Mouse (Mus musculus): ENCODE results near the gene Epo. TPM values are rescaled to one million over a fixed set of nuclear protein-coding genes. Genes with fewer than 3 reads are reported as not detected.

Gene Epo
- polyA plus RNA-seq, 1 experiment from 2014 or later, result not detected

- Histone ChIP-seq H3K9me3 (replicated peaks) (no peaks in the 10 kb centered on the region), H3K27me3 (no peaks in the 10 kb centered on the region), H3K36me3 (no peaks in the 10 kb centered on the region), H3K4me2 (replicated peaks) (no peak overlapping the region), H3K4me3 (replicated peaks) (no peak overlapping the region), H3K9ac (no peak overlapping the region), H3K27ac (replicated peaks) (no peak overlapping the region), H3K4me1 (no peaks in the 10 kb centered on the region)
- ATAC-seq (ENCODE audit: insufficient number of reproducible peaks, low FRiP score, low TSS enrichment, low read depth), result no peak
- WGBS, result 58% methylated on average over 5 of the region's 5 CpGs
Measured at GRCm38 (mm10) chr5:137472252-137472904, 60.7 kb downstream of the Epo start.

- WGBS, result 91% methylated on average over 6 of the region's 6 CpGs
- no peaks in the 10 kb centered on the region for H3K4me1 ChIP-seq
- H3K9ac ChIP-seq, result no peak overlapping the region
- H3K27ac ChIP-seq (replicated peaks), result no peak overlapping the region
- no peaks in the 10 kb centered on the region for H3K27me3 ChIP-seq
- no peak overlapping the region for H3K4me3 ChIP-seq (replicated peaks)
- H3K4me2 ChIP-seq (replicated peaks), result no peak overlapping the region
- no peaks in the 10 kb centered on the region for H3K36me3 ChIP-seq
- no peaks in the 10 kb centered on the region for H3K9me3 ChIP-seq (replicated peaks)
- ATAC-seq (ENCODE audit: insufficient number of reproducible peaks, low FRiP score, low TSS enrichment, low read depth), result no peak
Measured at GRCm38 (mm10) chr5:137466946-137467345, 66.1 kb downstream of the Epo start.

GRCm38 (mm10) chr5:137465049-137465448, 68.0 kb downstream of the Epo start:
- no peak overlapping the region for H3K4me2 ChIP-seq (replicated peaks)
- no peaks in the 10 kb centered on the region for H3K9me3 ChIP-seq (replicated peaks)
- WGBS, result 46% methylated on average over 3 of the region's 3 CpGs
- H3K4me3 ChIP-seq (replicated peaks), result no peak overlapping the region
- no peaks in the 10 kb centered on the region for H3K27me3 ChIP-seq
- no peaks in the 10 kb centered on the region for H3K36me3 ChIP-seq
- no peak overlapping the region for H3K9ac ChIP-seq
- ATAC-seq (ENCODE audit: insufficient number of reproducible peaks, low FRiP score, low TSS enrichment, low read depth), result no peak
- no peaks in the 10 kb centered on the region for H3K4me1 ChIP-seq
- H3K27ac ChIP-seq (replicated peaks), result no peak overlapping the region

- H3K9ac ChIP-seq, result no peak overlapping the region
Measured at GRCm38 (mm10) chr5:137455866-137456591, 77.0 kb downstream of the Epo start.

GRCm38 (mm10) chr5:137455206-137455605, 77.8 kb downstream of the Epo start:
- no peaks in the 10 kb centered on the region for H3K27me3 ChIP-seq
- H3K9ac ChIP-seq, result no peak overlapping the region
- H3K9me3 ChIP-seq (replicated peaks), result no peaks in the 10 kb centered on the region
- H3K4me3 ChIP-seq (replicated peaks), result no peak overlapping the region
- WGBS, result 71% methylated on average over 6 of the region's 6 CpGs
- no peak for ATAC-seq (ENCODE audit: insufficient number of reproducible peaks, low FRiP score, low TSS enrichment, low read depth)
- H3K36me3 ChIP-seq, result no peaks in the 10 kb centered on the region
- no peaks in the 10 kb centered on the region for H3K4me1 ChIP-seq
- no peak overlapping the region for H3K4me2 ChIP-seq (replicated peaks)
- H3K27ac ChIP-seq (replicated peaks), result no peak overlapping the region

More at GRCm38 (mm10) chr5:137455866-137456591, 77.0 kb downstream of the Epo start:
- Histone ChIP-seq H3K27ac (replicated peaks) (no peak overlapping the region), H3K27me3 (no peaks in the 10 kb centered on the region), H3K4me2 (replicated peaks) (no peak overlapping the region), H3K4me3 (replicated peaks) (no peak overlapping the region), H3K9me3 (replicated peaks) (no peaks in the 10 kb centered on the region), H3K36me3 (no peaks in the 10 kb centered on the region), H3K4me1 (no peaks in the 10 kb centered on the region)
- ATAC-seq (ENCODE audit: insufficient number of reproducible peaks, low FRiP score, low TSS enrichment, low read depth), result no peak
- 52% methylated on average over 7 of the region's 7 CpGs for WGBS

GRCm38 (mm10) chr5:137445536-137445935, 87.5 kb downstream of the Epo start:
- ATAC-seq (ENCODE audit: insufficient number of reproducible peaks, low FRiP score, low TSS enrichment, low read depth), result no peak
- Histone ChIP-seq H3K27ac (replicated peaks) (no peak overlapping the region), H3K4me1 (no peaks in the 10 kb centered on the region), H3K4me2 (replicated peaks) (no peak overlapping the region), H3K27me3 (no peaks in the 10 kb centered on the region), H3K9me3 (replicated peaks) (no peaks in the 10 kb centered on the region), H3K36me3 (no peaks in the 10 kb centered on the region), H3K4me3 (replicated peaks) (no peak overlapping the region), H3K9ac (no peak overlapping the region)

- H3K36me3 ChIP-seq, result no peaks in the 10 kb centered on the region
- no peaks in the 10 kb centered on the region for H3K4me1 ChIP-seq
- no peak overlapping the region for H3K9ac ChIP-seq
- H3K27ac ChIP-seq (replicated peaks), result no peak overlapping the region
- H3K9me3 ChIP-seq (replicated peaks), result no peaks in the 10 kb centered on the region
- no peaks in the 10 kb centered on the region for H3K27me3 ChIP-seq
- ATAC-seq (ENCODE audit: insufficient number of reproducible peaks, low FRiP score, low TSS enrichment, low read depth), result no peak
- WGBS, result 72% methylated on average over 11 of the region's 11 CpGs
- H3K4me2 ChIP-seq (replicated peaks), result no peak overlapping the region
- H3K4me3 ChIP-seq (replicated peaks), result no peak overlapping the region
Measured at GRCm38 (mm10) chr5:137440216-137440855, 92.7 kb downstream of the Epo start.

GRCm38 (mm10) chr5:137433889-137434288, 99.2 kb downstream of the Epo start:
- ATAC-seq (ENCODE audit: insufficient number of reproducible peaks, low FRiP score, low TSS enrichment, low read depth), result no peak
- Histone ChIP-seq H3K27me3 (no peaks in the 10 kb centered on the region), H3K9me3 (replicated peaks) (no peaks in the 10 kb centered on the region), H3K4me3 (replicated peaks) (no peak overlapping the region), H3K4me1 (no peaks in the 10 kb centered on the region), H3K9ac (no peak overlapping the region), H3K4me2 (replicated peaks) (no peak overlapping the region), H3K27ac (replicated peaks) (no peak overlapping the region), H3K36me3 (no peaks in the 10 kb centered on the region)
- WGBS, result 67% methylated on average over 6 of the region's 6 CpGs

Small RNA genes lying within 50 kb of the gene (microRNA-seq; reads per million reads assigned to microRNA genes)
- not detected for gene Mir6418 (ENCODE audit: borderline number of aligned reads)

Other genes starting within 250 kb of the Epo start
- gene Ache, start 245.7 kb downstream of the Epo start, polyA plus RNA-seq (2015; fragmentation: Nextera tagmentation; extraction: Ambion mirVana), result 19.0 and 24.0 TPM in 2 replicates
- gene Ufsp1, start 238.6 kb downstream of the Epo start, polyA plus RNA-seq (2015; fragmentation: Nextera tagmentation; extraction: Ambion mirVana), result 10.9 and 11.0 TPM in 2 replicates
- gene Srrt, start 225.6 kb downstream of the Epo start, polyA plus RNA-seq (2015; fragmentation: Nextera tagmentation; extraction: Ambion mirVana), result 124 TPM in 2 replicates
- gene Trip6, start 218.8 kb downstream of the Epo start, polyA plus RNA-seq (2015; fragmentation: Nextera tagmentation; extraction: Ambion mirVana), result 112 and 117 TPM in 2 replicates
- 14.8 and 16.3 TPM in 2 replicates for gene Slc12a9, start 199.6 kb downstream of the Epo start, polyA plus RNA-seq (2015; fragmentation: Nextera tagmentation; extraction: Ambion mirVana)
- gene Ephb4, start 183.1 kb downstream of the Epo start, polyA plus RNA-seq (2015; fragmentation: Nextera tagmentation; extraction: Ambion mirVana), result 60.2 and 66.1 TPM in 2 replicates
- 0.21 and 0.23 TPM in 2 replicates for gene Zan, start 56.2 kb downstream of the Epo start, polyA plus RNA-seq (2015; fragmentation: Nextera tagmentation; extraction: Ambion mirVana)
- gene Pop7, start 30.7 kb downstream of the Epo start, polyA plus RNA-seq (2015; fragmentation: Nextera tagmentation; extraction: Ambion mirVana), result 45.1 and 45.9 TPM in 2 replicates
- gene Gigyf1, start 14.7 kb downstream of the Epo start, polyA plus RNA-seq (2015; fragmentation: Nextera tagmentation; extraction: Ambion mirVana), result 12.7 and 15.5 TPM in 2 replicates
- gene Gnb2, start 268 bp upstream of the Epo start, polyA plus RNA-seq (2015; fragmentation: Nextera tagmentation; extraction: Ambion mirVana), result 442 and 451 TPM in 2 replicates
- 1.4 and 2.8 TPM in 2 replicates for gene Actl6b, start 20.3 kb upstream of the Epo start, polyA plus RNA-seq (2015; fragmentation: Nextera tagmentation; extraction: Ambion mirVana)
- 1.5 and 2.0 TPM in 2 replicates for gene Tfr2, start 36.6 kb upstream of the Epo start, polyA plus RNA-seq (2015; fragmentation: Nextera tagmentation; extraction: Ambion mirVana)
- 43.3 and 47.3 TPM in 2 replicates for gene Mospd3, start 67.8 kb upstream of the Epo start, polyA plus RNA-seq (2015; fragmentation: Nextera tagmentation; extraction: Ambion mirVana)
- 261 and 273 TPM in 2 replicates for gene Pcolce, start 80.5 kb upstream of the Epo start, polyA plus RNA-seq (2015; fragmentation: Nextera tagmentation; extraction: Ambion mirVana)
- 0.25 and 0.26 TPM in 2 replicates for gene Fbxo24, start 95.8 kb upstream of the Epo start, polyA plus RNA-seq (2015; fragmentation: Nextera tagmentation; extraction: Ambion mirVana)
- 37.2 and 48.9 TPM in 2 replicates for gene Lrch4, start 95.9 kb upstream of the Epo start, polyA plus RNA-seq (2015; fragmentation: Nextera tagmentation; extraction: Ambion mirVana)
- gene Gm20605, start 95.9 kb upstream of the Epo start, polyA plus RNA-seq (2015; fragmentation: Nextera tagmentation; extraction: Ambion mirVana), result 12.7 and 13.1 TPM in 2 replicates
- gene Sap25, start 108.1 kb upstream of the Epo start, polyA plus RNA-seq (2015; fragmentation: Nextera tagmentation; extraction: Ambion mirVana), result 10.1 and 10.2 TPM in 2 replicates
- gene Irs3, start 112.5 kb upstream of the Epo start, polyA plus RNA-seq (2015; fragmentation: Nextera tagmentation; extraction: Ambion mirVana), result 0.16 and 0.28 TPM in 2 replicates
- 16.5 and 18.1 TPM in 2 replicates for gene Agfg2, start 151.5 kb upstream of the Epo start, polyA plus RNA-seq (2015; fragmentation: Nextera tagmentation; extraction: Ambion mirVana)
- gene Nyap1, start 208.4 kb upstream of the Epo start, polyA plus RNA-seq (2015; fragmentation: Nextera tagmentation; extraction: Ambion mirVana), result 4.6 and 4.7 TPM in 2 replicates
- gene Tsc22d4, start 212.5 kb upstream of the Epo start, polyA plus RNA-seq (2015; fragmentation: Nextera tagmentation; extraction: Ambion mirVana), result 167 and 175 TPM in 2 replicates
- 34.5 and 39.9 TPM in 2 replicates for gene Ppp1r35, start 245.6 kb upstream of the Epo start, polyA plus RNA-seq (2015; fragmentation: Nextera tagmentation; extraction: Ambion mirVana)

Measured in embryonic facial prominence, embryonic 15.5 days (tissue).